Mouse (Mus musculus) urinary bladder, postnatal 25 days (tissue): ENCODE data around the gene Msh4.
"Not testable (repeated sequence)": the region's sequence is repeated elsewhere in the genome, so short reads cannot be mapped to it uniquely, and the experiment has no call there.

Experiments used
- DNase-seq: peaks from one replicate; pipeline ENCODE4 v3.0.0; 2022; ENCODE audit warnings: low spot score

Gene Msh4

GRCm38 (mm10) chr3:153849368-153850015, 56.4 kb downstream of the Msh4 start:
- DNase-seq = peak; percentile 8

- DNase-seq = no peak
These were observed 58.7 kb downstream of the Msh4 start for GRCm38 (mm10) chr3:153847207-153847733.

GRCm38 (mm10) chr3:153846109-153846508, 59.8 kb downstream of the Msh4 start:
- DNase-seq = no peak

- no peak for DNase-seq
These were observed 60.4 kb downstream of the Msh4 start for GRCm38 (mm10) chr3:153845500-153845899.

GRCm38 (mm10) chr3:153844757-153845156, 61.2 kb downstream of the Msh4 start:
- no peak for DNase-seq

GRCm38 (mm10) chr3:153844030-153844429, 61.9 kb downstream of the Msh4 start, which contains the start of gene Asb17:
Gene Asb17 (plus strand): TSS chr3:153844209.
- DNase-seq = no peak

GRCm38 (mm10) chr3:153837593-153837992, 68.3 kb downstream of the Msh4 start:
- DNase-seq = no peak

GRCm38 (mm10) chr3:153836316-153836715, 69.6 kb downstream of the Msh4 start:
- no peak for DNase-seq

- peak; percentile 69 for DNase-seq
These were observed 70.4 kb downstream of the Msh4 start for GRCm38 (mm10) chr3:153835455-153836086.

GRCm38 (mm10) chr3:153834071-153834470, 71.9 kb downstream of the Msh4 start:
- no peak for DNase-seq

- DNase-seq = no peak
These were observed 73.3 kb downstream of the Msh4 start for GRCm38 (mm10) chr3:153832654-153832945.

GRCm38 (mm10) chr3:153831873-153832653, 73.9 kb downstream of the Msh4 start:
- no peak for DNase-seq

GRCm38 (mm10) chr3:153831014-153831872, 74.7 kb downstream of the Msh4 start:
- DNase-seq = no peak

GRCm38 (mm10) chr3:153829788-153830187, 76.2 kb downstream of the Msh4 start:
- DNase-seq = not testable (repeated sequence)

GRCm38 (mm10) chr3:153826616-153827015, 79.3 kb downstream of the Msh4 start:
- DNase-seq = no peak

- no peak for DNase-seq
These were observed 80.7 kb downstream of the Msh4 start for GRCm38 (mm10) chr3:153825197-153825596.

GRCm38 (mm10) chr3:153823671-153824515, 82.0 kb downstream of the Msh4 start:
- no peak for DNase-seq

- no peak for DNase-seq
These were observed 86.5 kb downstream of the Msh4 start for GRCm38 (mm10) chr3:153819438-153819837.

- DNase-seq = no peak
These were observed 87.2 kb downstream of the Msh4 start for GRCm38 (mm10) chr3:153818723-153819122.

GRCm38 (mm10) chr3:153817376-153817890, 88.5 kb downstream of the Msh4 start:
- no peak for DNase-seq

- no peak for DNase-seq
These were observed 91.9 kb downstream of the Msh4 start for GRCm38 (mm10) chr3:153814026-153814425.
